Mouse (Mus musculus): ENCODE results near the gene Metap2. TPM values are rescaled to one million over a fixed set of nuclear protein-coding genes. Genes with fewer than 3 reads are reported as not detected.
"Not testable (repeated sequence)": the region's sequence is repeated elsewhere in the genome, so short reads cannot be mapped to it uniquely, and the experiment has no call there.

The Metap2 gene
- polyA plus RNA-seq, 1 experiment: 33.9 TPM

- 93% methylated on average over 8 of the region's 8 CpGs for whole genome bisulfite sequencing
- DNase-seq (ENCODE audit: low read depth, low spot score): not testable (repeated sequence)
Measured at GRCm38 (mm10) chr10:93809438-93809837, 87.5 kb downstream of the Metap2 start.

Other genes starting within 250 kb of the Metap2 start
- gene Usp44, start 65.5 kb downstream of the Metap2 start, polyA plus RNA-seq (2012; rRNA removed): 0.05 and 0.16 TPM in 2 replicates
- gene Vezt, start 138.7 kb upstream of the Metap2 start, polyA plus RNA-seq (2012; rRNA removed): 7.4 and 11.0 TPM in 2 replicates
- 3.8 and 5.7 TPM in 2 replicates for gene Fgd6, start 138.9 kb upstream of the Metap2 start, polyA plus RNA-seq (2012; rRNA removed)